Mouse (Mus musculus) frontal cortex, adult (tissue): ENCODE data around the gene Defb42.

ENCODE experiments used
- ATAC-seq: cut with Nextera tagmentation; 2 replicates; pipeline ENCODE4 v1.9.2; 2017; ENCODE audit warnings: mild to moderate bottlenecking, moderate library complexity, mixed read lengths; ENCODE audit not compliant: low TSS enrichment

Defb42 gene

DNA sequence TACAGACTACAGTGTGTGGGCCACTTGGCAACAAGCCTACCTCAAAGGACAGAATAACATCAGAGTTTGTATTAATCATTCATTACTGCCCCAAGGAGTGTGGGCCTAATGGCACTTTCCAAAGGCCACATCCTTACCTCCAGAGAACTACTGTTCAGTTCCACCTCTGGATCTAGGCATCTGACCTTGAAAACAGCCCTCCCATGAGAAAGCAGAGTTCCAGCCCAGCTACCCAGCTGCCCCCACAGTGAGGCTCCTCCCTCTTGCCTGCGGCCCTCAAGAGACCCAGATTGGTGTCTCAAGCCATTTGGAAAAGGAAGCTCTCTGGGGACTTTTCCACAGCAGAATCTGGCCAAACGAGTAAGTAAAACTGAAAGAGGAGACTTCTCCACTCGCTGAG lies at the start of gene Defb42:
TSS of gene Defb42 (plus strand) at position 301 of the 400 bp plus-strand sequence.
- ATAC-seq: no peak

- no peak for ATAC-seq
These were observed 49.0 kb upstream of the Defb42 start, which contains the start of gene Defb47 for GRCm38 (mm10) chr14:62997777-62998176. Gene Defb47, plus strand, starts transcription at chr14:62998077.

DNA sequence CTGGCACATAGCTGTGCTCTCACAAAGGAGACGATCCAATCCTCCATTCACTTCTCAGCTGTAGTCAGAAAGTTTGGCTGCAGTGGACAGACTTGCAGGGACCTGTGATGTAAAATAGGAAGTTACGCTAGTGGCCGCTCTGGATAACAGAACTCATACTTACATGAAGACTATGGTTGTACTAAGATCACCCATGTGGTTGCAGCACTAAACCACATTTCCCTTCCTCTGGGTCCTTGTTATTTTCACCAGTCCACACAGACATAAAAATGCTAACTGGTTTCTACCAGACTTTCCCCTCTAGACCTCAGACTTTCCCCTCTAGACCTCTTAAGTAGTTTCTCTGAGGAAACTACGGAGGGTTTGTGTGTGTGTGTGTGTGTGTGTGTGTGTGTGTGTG lies 47.8 kb upstream of the Defb42 start:
- no peak for ATAC-seq

DNA sequence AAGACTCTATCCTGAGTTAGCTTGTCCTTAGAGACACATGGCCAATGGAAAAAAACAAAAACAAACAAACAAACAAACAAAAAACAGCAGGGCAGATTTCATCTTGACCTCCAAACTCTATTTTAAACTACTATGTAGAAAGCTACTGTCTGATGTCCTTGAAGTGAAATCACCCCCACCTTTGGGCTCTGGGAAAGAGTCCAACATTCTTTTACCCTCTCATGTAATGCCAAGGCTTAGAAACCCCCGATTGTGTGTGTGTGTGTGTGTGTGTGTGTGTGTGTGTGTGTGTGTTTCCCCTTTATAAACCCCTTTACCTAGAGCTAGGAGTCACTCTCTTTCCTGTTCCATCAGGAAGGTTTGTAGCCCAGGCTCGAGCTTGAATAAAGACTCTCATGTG lies 44.2 kb upstream of the Defb42 start:
- ATAC-seq: no peak

GRCm38 (mm10) chr14:63011471-63011870 lies 35.3 kb upstream of the Defb42 start, which contains the start of gene Defb43:
Gene Defb43, plus strand, starts transcription at chr14:63011771.
- no peak for ATAC-seq

DNA sequence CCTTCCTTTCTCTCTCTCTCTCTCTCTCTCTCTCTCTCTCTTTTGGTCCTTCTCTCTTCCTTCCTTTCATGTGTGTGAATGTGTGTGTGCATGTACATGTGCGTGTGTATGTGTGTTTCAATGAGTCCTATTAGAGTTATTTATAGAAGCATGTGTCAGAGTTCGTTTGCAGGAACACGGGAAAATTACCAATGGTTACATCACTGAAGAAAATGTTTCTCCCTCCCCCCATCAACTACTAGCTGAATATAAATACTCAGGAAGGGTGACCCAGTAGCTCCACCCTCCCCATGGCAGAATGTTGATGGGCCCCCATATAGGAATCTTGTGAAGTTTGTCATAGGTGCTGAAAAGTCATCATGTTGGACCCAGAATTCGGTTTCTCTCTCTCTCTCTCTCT lies 33.7 kb upstream of the Defb42 start:
- no peak for ATAC-seq

DNA sequence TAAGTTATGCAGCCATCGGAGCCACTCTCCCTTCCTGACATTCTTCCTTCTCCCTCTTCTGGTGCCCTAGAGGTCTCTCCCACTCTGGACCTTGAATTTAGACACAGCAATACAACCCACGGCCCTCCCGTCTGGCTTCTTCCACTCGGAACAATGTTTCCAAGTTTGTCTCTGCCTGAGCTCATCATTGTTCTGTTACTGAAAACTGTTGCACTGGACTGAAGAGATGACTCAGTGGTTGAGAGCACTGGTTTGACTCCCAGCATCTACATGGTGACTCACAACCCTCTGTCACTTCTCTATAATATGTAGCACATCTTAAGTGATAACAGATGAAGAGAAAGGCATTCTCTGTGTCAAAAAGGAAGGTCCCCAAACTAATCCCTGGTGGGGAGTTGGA lies 32.1 kb upstream of the Defb42 start:
- peak; percentile 93 for ATAC-seq

- ATAC-seq: peak; percentile 96
These were observed 26.2 kb upstream of the Defb42 start for GRCm38 (mm10) chr14:63020524-63021156.

GRCm38 (mm10) chr14:63049910-63050370 lies 3.1 kb downstream of the Defb42 start, which contains the start of gene Defb30:
Gene Defb30, minus strand, starts transcription at chr14:63049960.
- ATAC-seq: no peak

DNA sequence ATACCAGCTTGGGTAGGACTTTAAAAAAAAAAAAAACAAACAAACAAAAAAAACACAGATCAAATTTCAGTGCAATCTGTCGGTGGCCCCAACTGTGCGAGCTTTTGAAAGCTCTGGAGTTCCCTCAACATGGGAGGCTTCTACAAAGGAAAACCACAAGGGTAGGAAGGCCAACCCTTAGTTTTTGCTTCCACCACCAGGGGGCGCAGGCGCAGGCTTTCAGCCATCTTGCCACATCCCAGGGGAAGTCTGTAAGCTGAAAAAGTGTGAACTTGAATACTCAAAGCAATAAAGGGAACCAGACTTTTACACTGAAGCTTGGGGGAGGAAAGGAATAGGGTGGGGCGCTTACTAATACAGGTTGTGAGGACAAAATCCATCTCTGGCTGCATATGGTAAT lies 4.0 kb downstream of the Defb42 start:
- ATAC-seq: peak; percentile 57; the same call in 1 of the 2 replicates

DNA sequence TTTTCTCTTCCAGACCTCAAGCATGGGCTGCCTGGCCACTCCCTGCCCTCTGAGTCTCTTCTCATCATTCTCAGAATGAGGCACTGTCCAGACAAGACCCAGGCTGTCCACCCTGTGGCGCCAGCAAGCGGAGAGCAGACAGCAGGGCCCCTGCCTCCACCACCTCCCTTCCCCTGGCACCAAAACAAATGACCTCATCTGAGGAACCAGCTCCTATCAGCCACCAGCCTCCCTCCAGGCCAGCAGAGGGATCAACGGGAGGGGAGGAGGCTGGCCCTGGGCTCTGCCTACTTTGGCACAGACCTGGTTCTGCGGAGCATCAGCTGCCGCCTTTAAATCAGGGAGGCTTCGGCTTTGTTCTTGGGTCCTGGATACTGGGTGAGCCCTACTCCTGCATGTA lies 7.9 kb downstream of the Defb42 start:
- peak; percentile 73 for ATAC-seq

GRCm38 (mm10) chr14:63060361-63060760 lies 13.6 kb downstream of the Defb42 start:
- ATAC-seq: no peak

DNA sequence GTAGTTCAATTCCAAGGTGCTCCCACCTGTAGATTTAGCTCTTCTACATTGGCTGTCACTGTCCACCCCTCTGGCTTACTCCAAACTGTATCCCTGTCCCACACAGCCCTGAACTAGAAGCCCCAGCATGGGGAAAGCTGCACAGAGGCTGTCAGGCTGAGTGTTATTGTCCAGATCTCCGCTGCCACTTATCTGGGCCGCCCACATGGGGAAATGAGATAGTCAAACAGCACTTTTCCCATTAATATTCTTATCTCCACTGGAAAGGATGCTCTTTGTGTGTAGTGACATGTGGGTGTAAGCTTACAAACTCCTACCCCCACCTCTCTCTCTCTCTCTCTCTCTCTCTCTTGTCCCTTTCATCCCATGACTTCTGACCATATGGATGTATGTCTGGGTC lies 15.4 kb downstream of the Defb42 start:
- no peak for ATAC-seq

DNA sequence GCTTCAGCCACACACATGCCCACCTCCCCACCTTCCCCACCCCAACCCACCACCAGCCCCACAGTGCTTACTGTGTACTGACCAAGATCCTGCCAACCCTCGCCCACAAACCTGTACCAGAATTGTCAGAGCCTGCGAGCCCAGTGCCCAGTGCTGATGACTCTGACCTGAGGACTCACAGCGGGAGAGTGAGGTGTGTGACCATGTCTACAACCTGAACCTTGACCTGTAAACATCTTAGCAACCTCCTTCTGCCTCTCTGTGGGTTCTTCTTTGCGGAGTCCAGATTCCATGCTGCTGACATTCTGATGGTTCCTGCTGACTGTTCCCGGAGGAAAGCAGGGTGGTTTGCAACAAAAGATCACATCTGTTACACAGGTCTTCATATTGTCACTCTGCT lies 18.6 kb downstream of the Defb42 start:
- ATAC-seq: no peak

DNA sequence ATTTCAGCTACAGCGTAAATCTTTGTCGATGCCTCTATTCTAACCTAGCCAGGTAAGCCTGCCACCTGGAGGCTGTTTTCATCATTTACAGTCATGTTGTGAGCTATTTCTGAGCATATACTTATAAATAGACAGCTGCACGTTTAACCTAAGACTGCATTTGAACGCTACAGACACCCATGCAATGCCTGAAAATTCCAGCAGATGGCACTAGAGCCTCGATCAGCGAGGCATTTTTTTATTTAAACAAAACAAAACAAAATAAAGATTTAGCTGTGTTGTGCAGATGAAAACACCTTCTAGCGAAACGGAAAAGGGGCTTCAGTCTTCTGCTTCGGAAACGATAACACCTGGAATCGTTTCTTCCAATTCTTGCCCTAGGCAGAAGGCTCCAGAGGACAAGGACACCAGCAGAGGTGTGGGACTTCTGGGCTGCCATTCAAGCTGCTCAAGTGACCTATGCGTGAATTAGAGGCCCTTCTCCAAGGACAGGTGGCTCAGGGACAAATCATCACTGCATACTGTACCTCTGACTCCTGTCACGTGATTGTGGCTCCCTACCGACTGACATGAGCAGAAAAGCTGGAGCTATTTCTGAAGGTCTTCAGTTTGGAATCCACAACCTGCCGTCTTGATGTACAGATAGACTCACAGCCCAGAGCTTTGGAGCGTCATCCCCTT lies 20.0 kb downstream of the Defb42 start:
- ATAC-seq: peak; percentile 31; the same call in 1 of the 2 replicates

GRCm38 (mm10) chr14:63067708-63068107 lies 20.9 kb downstream of the Defb42 start:
- ATAC-seq: no peak
